Mouse (Mus musculus) T-helper 2 cell (primary cell): ENCODE results near the gene Lsm4.

ENCODE experiments used
- in situ Hi-C: fragments of 300-600 bp; cut with MboI, MseI; formaldehyde crosslinking; loops from one replicate; pipeline ENCODE4 v1.15.1; 2025; ENCODE audit warnings: high pct_unique_total_duplicates

The Lsm4 gene

GRCm38 (mm10) chr8:70648921-70649320 is 24.1 kb upstream of the Lsm4 start:
- in situ Hi-C loops: no loop called here

GRCm38 (mm10) chr8:70649324-70649723 is 23.7 kb upstream of the Lsm4 start:
- in situ Hi-C loops: no loop called here

GRCm38 (mm10) chr8:70650351-70650750 is 22.7 kb upstream of the Lsm4 start:
- in situ Hi-C loops: loop anchor here (25.0 kb wide), 1 partner anchor 1512 kb away; the partner anchor contains the start of gene Rab8a

GRCm38 (mm10) chr8:70653226-70653625 is 19.8 kb upstream of the Lsm4 start:
- in situ Hi-C loops: loop anchor here (25.0 kb wide), 1 partner anchor 1509 kb away; the partner anchor contains the start of gene Rab8a

DNA sequence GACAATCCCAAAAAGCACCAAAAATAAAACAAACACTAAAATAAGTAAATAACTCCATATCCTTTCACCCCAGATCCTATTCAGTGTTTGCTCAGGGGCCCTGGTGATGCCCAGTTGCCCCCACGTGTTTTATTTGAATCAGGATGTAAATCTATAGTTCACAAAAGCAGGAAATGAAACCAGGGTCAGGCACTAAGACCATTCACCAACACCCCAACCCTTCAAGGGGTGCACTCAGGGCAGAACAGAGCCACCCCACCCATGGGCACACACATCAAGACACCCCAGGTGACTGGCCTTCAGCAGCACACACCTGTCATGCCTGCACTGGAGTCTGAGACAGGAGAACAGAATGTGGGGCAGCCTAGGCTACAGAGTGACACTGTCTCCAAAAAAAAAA is 18.9 kb upstream of the Lsm4 start:
- in situ Hi-C loops: loop anchor here (25.0 kb wide), 1 partner anchor 1508 kb away; the partner anchor contains the start of gene Rab8a

- in situ Hi-C loops: loop anchor here (25.0 kb wide), 1 partner anchor 1507 kb away; the partner anchor contains the start of gene Rab8a
These were observed 17.6 kb upstream of the Lsm4 start for GRCm38 (mm10) chr8:70655469-70655868.

DNA sequence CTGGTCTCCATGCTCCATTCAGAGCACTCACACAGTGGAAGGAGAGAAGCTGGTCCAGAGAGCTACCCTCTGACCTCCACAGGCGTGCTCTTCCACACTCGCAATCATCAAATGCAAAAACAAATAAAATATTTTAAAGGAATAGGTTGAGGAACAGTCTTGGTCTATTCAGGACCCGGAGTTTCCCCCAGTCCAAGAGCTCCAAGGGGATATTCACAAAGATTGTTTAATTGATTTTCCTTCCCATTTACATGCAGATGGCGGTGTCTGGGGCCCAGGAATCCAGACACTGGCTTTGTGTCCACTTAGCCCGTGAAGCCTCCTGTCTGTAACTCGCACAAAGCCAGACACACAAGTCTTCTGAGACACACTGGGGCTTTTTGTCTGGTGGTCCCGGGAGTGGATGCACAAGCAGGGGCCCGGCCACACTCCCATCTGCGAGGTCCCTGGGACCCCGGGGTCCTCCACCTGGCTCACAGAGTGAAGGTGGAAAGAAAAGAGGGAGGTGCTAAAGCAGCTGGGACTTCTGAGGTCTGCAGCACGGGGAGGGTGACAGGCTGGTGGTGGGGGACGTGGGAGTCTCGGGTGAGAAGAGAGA is 16.8 kb upstream of the Lsm4 start:
- in situ Hi-C loops: loop anchor here (25.0 kb wide), 1 partner anchor 1506 kb away; the partner anchor contains the start of gene Rab8a

DNA sequence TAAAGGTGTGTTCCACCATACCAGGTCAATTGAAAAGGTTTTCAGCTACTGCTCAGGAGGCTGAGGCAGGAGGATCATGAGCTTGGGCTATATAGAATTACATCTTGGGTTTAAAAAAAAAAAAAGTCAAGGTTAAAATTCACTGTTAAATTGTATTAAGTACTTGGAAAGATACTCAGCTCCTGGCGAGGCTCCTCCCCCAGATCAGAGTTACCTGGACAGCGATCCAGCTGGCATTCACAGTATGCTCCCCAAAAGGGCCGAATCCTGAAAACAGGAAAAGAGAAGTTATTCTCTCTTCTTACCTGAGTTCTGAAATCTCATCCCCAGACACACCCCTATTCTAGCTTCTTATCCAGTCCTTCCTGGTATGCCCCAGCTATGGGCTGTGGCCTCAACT is 15.8 kb upstream of the Lsm4 start:
- in situ Hi-C loops: loop anchor here (25.0 kb wide), 1 partner anchor 1505 kb away; the partner anchor contains the start of gene Rab8a

DNA sequence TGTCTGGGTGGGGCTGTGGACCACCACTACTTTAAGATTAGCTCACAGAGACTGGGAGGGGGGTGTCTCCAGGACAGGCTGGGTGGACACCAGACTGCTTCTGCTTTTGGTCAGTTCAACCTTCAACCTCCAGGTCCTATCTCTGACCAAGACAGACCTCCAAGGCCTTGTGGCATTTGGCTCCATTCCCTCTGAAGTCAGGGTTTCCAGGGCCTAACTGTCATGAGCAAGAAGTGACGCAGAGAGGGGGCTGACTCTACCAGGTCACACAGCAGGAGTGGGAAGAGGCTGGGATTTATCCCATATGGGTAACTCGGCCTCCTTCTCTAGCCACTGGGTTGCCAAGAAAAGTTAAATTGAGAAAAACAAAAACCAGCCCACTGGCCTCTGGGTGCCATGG is 15.3 kb upstream of the Lsm4 start:
- in situ Hi-C loops: loop anchor here (25.0 kb wide), 1 partner anchor 1505 kb away; the partner anchor contains the start of gene Rab8a

- in situ Hi-C loops: loop anchor here (25.0 kb wide), 1 partner anchor 1503 kb away; the partner anchor contains the start of gene Rab8a
These were observed 14.0 kb upstream of the Lsm4 start for GRCm38 (mm10) chr8:70658897-70659603.

DNA sequence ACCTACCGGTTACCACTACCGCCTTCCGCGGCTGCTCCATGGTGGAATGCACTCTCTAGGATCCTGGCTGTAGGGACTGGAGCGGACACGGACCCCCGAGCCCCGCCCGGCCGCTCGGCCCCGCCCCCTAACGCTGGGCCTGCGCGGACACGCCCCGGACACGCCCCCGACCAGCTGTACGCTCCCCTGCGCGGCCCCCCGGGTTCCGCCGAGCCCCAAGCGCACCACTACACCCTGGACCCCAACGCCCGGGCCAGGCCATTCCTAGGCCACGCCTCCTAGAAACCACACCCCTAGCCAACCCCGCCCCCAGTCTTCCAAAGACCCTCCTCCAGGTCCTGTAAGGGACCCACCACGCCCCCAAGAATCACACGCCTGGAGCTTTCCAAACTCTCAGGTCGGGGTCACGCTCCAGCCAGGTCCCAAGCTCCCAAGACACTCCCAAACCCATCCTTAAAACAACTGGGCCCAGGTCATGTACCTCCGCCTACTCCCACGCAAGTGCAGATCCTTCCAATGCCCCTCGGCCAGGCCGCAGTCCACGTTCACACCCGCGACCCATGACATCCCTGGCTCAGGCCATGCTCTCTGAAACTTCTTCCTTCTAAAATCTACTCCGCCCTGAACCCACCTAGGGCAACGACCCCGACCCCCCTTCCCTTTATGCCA is 13.3 kb upstream of the Lsm4 start:
- in situ Hi-C loops: loop anchor here (5.0 to 25.0 kb wide), 2 partner anchors 53 to 1503 kb away; partner anchors contain the start of gene Rab8a

DNA sequence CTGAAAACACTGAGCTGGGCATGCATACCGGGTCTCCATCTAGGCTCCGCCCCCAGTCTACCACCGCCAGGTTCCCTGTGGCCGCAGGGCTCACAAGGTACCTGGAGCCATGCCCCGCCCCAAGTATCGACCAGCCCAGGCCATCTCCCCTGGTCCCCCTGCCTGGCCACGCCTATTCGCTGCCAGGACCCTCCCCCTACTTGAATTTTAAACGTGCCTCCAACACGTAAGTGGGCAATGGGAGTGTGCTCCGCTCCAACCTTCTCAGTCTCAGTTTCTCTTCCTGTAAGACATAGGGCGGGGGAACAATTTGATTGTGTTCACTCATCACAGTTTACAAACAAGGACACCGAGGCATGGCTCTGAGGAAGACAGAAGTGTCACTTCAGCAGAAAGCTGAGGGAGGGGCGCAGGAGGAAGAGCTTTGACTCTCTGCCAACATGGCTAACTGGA is 12.7 kb upstream of the Lsm4 start, which contains the start of gene Pgpep1:
Gene Pgpep1 (minus strand): TSS at position 116 of the 453 bp plus-strand sequence.
- in situ Hi-C loops: loop anchor here (5.0 to 25.0 kb wide), 2 partner anchors 52 to 1502 kb away; partner anchors contain the start of gene Rab8a

GRCm38 (mm10) chr8:70663691-70664090 is 9.4 kb upstream of the Lsm4 start:
- in situ Hi-C loops: loop anchor here (5.0 to 25.0 kb wide), 2 partner anchors 49 to 1499 kb away; partner anchors contain the start of gene Rab8a

DNA sequence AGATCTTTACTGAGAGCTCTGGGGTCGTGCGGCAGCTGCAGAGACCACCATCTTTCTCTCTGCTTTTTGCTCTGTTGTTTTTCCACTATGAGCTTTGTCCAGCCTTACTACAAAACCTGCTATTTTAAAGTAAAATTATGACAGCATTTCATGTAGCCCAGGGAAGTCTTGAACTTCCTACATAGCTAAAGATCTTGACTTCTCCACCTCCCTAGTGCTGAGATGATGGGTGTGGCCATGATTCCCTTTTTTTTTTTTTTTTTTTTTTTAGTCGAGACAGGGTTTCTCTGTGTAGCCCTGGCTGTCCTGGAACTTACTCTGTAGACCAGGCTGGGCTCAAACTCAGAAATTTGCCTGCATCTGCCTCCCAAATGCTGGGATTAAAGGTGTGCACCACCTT is 8.4 kb upstream of the Lsm4 start:
- in situ Hi-C loops: loop anchor here (5.0 to 25.0 kb wide), 2 partner anchors 48 to 1498 kb away; partner anchors contain the start of gene Rab8a

- in situ Hi-C loops: loop anchor here (25.0 kb wide), 1 partner anchor 1497 kb away; the partner anchor contains the start of gene Rab8a
These were observed 7.4 kb upstream of the Lsm4 start for GRCm38 (mm10) chr8:70665599-70665998.

- in situ Hi-C loops: loop anchor here (25.0 kb wide), 1 partner anchor 1495 kb away; the partner anchor contains the start of gene Rab8a
These were observed 6.0 kb upstream of the Lsm4 start for GRCm38 (mm10) chr8:70667071-70667470.

DNA sequence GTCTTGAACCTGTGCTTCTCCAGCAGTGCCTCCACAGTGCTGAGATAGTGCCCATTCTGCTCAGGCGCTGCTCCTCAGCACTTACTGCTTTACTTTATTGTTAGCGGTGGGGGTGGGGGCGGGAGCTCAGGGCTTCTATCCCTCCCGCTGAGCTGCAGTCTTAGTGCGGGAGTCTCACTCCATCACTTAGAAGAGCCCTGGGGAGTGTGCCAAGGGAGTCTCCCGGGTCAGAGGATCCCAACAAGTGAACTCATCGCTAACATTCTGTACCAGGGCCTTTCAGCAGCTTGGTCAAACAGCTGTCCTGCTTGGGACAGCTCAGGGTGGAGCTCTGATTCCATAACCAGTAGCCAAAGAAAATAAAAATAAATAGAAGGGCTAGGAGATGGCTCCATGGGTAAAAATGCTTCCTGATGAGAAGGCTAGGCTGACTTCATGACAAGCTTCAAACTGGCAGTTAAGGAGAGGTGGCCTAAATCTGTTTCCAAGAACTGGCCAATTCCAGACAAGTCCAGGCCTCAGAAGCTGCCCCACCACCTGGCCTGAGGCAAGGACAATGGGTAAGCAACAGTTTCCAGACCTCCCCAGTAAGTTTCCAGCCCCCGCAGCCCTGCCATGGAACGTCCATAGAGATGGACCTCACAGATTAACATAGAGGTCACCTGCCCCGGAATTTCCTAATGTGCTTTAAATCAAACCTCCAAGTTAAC is 1.3 kb upstream of the Lsm4 start:
- in situ Hi-C loops: loop anchor here (5.0 to 25.0 kb wide), 2 partner anchors 816 to 1491 kb away; partner anchors contain the start of genes Ano8, Gtpbp3 and Rab8a

GRCm38 (mm10) chr8:70672325-70673078 is 546 bp upstream of the Lsm4 start:
- in situ Hi-C loops: loop anchor here (5.0 to 25.0 kb wide), 2 partner anchors 815 to 1490 kb away; partner anchors contain the start of genes Ano8, Gtpbp3 and Rab8a

DNA sequence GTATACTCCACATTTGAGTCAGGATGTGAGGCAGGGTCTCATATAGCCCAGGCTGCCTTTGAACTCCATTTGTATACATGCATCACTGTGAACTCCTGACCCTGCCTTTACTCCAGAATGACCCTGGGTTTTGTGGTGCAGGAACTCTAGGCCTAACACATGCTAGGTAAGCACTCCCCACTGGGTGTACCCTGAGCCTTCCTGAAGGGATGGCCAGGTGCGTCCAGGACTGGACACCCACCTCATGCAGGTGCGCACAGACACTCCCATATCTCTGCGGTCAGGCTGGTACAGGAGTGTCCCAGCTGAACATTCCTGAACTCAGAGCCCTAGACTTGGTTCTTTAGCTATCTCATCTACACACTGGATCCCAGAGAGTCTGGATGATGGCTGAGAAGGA is 1.1 kb downstream of the Lsm4 start:
- in situ Hi-C loops: loop anchor here (5.0 to 25.0 kb wide), 2 partner anchors 813 to 1488 kb away; partner anchors contain the start of genes Ano8, Gtpbp3 and Rab8a
